Mouse (Mus musculus): ENCODE measurements around the gene Lbx2. TPM values are rescaled to one million over a fixed set of nuclear protein-coding genes. Genes with fewer than 3 reads are reported as not detected.
A peak's percentile ranks its signal among the peaks of the same experiment; 100 is the strongest.

Lbx2 gene
- polyA plus RNA-seq, 1 experiment from 2014 or later = not detected

DNA sequence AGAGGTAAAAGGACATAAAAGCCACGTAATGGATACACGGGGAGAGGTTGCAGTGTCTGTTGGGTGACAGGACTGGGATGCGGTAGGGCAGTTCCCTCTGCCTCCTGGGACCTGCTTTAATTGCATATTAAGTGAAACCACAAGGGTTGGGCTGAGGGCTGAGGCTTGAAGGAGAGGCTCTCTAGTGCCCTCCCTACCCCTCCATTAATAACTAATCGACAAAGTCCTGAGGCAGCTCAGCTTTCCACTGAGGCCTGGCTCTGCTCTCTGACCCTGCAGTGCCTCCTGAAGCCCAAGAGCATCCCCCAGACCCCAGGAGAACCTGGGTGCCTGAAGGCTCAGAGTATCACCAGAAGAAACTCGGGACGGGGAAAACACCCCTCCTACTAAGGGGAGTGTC is 1.7 kb upstream of the Lbx2 start:
- WGBS = 2% methylated on average over 6 of the region's 6 CpGs
- Histone ChIP-seq H3K27me3 (replicated peaks; ENCODE audit: control insufficient read depth, insufficient read depth, low read length) (peaks cover 56% of the 10 kb centered on the region), H3K4me3 (replicated peaks; ENCODE audit: low read length) (no peak overlapping the region), H3K27ac (ENCODE audit: low read length) (no peak overlapping the region), H3K9me3 (ENCODE audit: control insufficient read depth, low read length) (no peaks in the 10 kb centered on the region), H3K36me3 (ENCODE audit: control insufficient read depth, insufficient read depth) (peaks cover 8% of the 10 kb centered on the region), H3K9ac (replicated peaks; ENCODE audit: low read depth, low read length) (no peak overlapping the region), H3K4me1 (replicated peaks; ENCODE audit: control insufficient read depth, insufficient read depth, low read length) (peaks cover 7% of the 10 kb centered on the region), H3K4me2 (ENCODE audit: low read length) (no peak overlapping the region)
- ATAC-seq = no peak

GRCm38 (mm10) chr6:83087205-83087925 is 1.2 kb downstream of the Lbx2 start:
- no peak overlapping the region for H3K4me3 ChIP-seq (replicated peaks; ENCODE audit: low read length)
- no peaks in the 10 kb centered on the region; the same call in 1 of the 2 replicates for H3K36me3 ChIP-seq (ENCODE audit: control insufficient read depth, insufficient read depth)
- H3K9me3 ChIP-seq (ENCODE audit: control insufficient read depth, low read length) = no peaks in the 10 kb centered on the region
- H3K9ac ChIP-seq (replicated peaks; ENCODE audit: low read depth, low read length) = no peak overlapping the region
- under 1% methylated on average over 47 of the region's 47 CpGs for whole genome bisulfite sequencing
- H3K27me3 ChIP-seq (replicated peaks; ENCODE audit: control insufficient read depth, insufficient read depth, low read length) = peaks cover 64% of the 10 kb centered on the region
- H3K4me2 ChIP-seq (ENCODE audit: low read length) = no peak overlapping the region
- no peak for ATAC-seq
- H3K27ac ChIP-seq (ENCODE audit: low read length) = no peak overlapping the region
- H3K4me1 ChIP-seq (replicated peaks; ENCODE audit: control insufficient read depth, insufficient read depth, low read length) = no peaks in the 10 kb centered on the region; the same call in 1 of the 2 replicates

DNA sequence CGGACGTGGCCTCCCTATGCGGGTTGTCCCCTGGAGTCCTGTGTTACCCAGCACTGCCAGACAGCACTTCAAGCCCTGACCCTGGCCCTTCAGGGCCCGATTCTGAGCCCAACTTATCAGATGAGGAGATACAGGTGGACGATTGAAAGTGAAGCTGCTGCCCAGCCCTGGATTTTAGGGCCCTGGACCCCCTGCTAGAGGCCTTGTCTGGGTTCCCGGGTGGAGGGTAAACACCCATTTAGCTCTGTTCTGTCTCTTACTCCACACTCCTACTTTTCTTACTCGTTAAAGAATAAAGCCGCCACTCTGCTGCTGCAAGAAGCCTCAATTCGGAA is 1.7 kb downstream of the Lbx2 start:
- Histone ChIP-seq H3K36me3 (ENCODE audit: control insufficient read depth, insufficient read depth) (no peaks in the 10 kb centered on the region), H3K27me3 (replicated peaks; ENCODE audit: control insufficient read depth, insufficient read depth, low read length) (peaks cover 59% of the 10 kb centered on the region), H3K4me2 (ENCODE audit: low read length) (no peak overlapping the region), H3K9ac (replicated peaks; ENCODE audit: low read depth, low read length) (no peak overlapping the region), H3K27ac (ENCODE audit: low read length) (no peak overlapping the region), H3K4me3 (replicated peaks; ENCODE audit: low read length) (no peak overlapping the region), H3K9me3 (ENCODE audit: control insufficient read depth, low read length) (no peaks in the 10 kb centered on the region), H3K4me1 (replicated peaks; ENCODE audit: control insufficient read depth, insufficient read depth, low read length) (no peaks in the 10 kb centered on the region; the same call in 1 of the 2 replicates)
- ATAC-seq = no peak
- 2% methylated on average over 9 of the region's 9 CpGs for WGBS

GRCm38 (mm10) chr6:83092416-83093127 is 6.4 kb downstream of the Lbx2 start:
- no peaks in the 10 kb centered on the region for H3K9me3 ChIP-seq (ENCODE audit: control insufficient read depth, low read length)
- 41% methylated on average over 6 of the region's 6 CpGs for WGBS
- ATAC-seq = no peak

GRCm38 (mm10) chr6:83095968-83096367 is 9.8 kb downstream of the Lbx2 start:
- no peak overlapping the region for H3K9ac ChIP-seq (replicated peaks; ENCODE audit: low read depth, low read length)
- no peaks in the 10 kb centered on the region for H3K9me3 ChIP-seq (ENCODE audit: control insufficient read depth, low read length)
- no peaks in the 10 kb centered on the region for H3K36me3 ChIP-seq (ENCODE audit: control insufficient read depth, insufficient read depth)
- 49% methylated on average over 6 of the region's 6 CpGs for WGBS
- H3K4me1 ChIP-seq (replicated peaks; ENCODE audit: control insufficient read depth, insufficient read depth, low read length) = no peaks in the 10 kb centered on the region
- no peak overlapping the region for H3K27ac ChIP-seq (ENCODE audit: low read length)
- no peak for ATAC-seq
- H3K4me3 ChIP-seq (replicated peaks; ENCODE audit: low read length) = no peak overlapping the region
- peaks cover 9% of the 10 kb centered on the region for H3K27me3 ChIP-seq (replicated peaks; ENCODE audit: control insufficient read depth, insufficient read depth, low read length)
- H3K4me2 ChIP-seq (ENCODE audit: low read length) = no peak overlapping the region

More at GRCm38 (mm10) chr6:83092416-83093127, 6.4 kb downstream of the Lbx2 start:
- no peak overlapping the region for H3K4me3 ChIP-seq (replicated peaks; ENCODE audit: low read length)
- H3K36me3 ChIP-seq (ENCODE audit: control insufficient read depth, insufficient read depth) = no peaks in the 10 kb centered on the region
- no peak overlapping the region for H3K9ac ChIP-seq (replicated peaks; ENCODE audit: low read depth, low read length)
- H3K4me1 ChIP-seq (replicated peaks; ENCODE audit: control insufficient read depth, insufficient read depth, low read length) = no peaks in the 10 kb centered on the region; the same call in 1 of the 2 replicates
- H3K27me3 ChIP-seq (replicated peaks; ENCODE audit: control insufficient read depth, insufficient read depth, low read length) = peaks cover 26% of the 10 kb centered on the region
- no peak overlapping the region for H3K27ac ChIP-seq (ENCODE audit: low read length)
- H3K4me2 ChIP-seq (ENCODE audit: low read length) = no peak overlapping the region

DNA sequence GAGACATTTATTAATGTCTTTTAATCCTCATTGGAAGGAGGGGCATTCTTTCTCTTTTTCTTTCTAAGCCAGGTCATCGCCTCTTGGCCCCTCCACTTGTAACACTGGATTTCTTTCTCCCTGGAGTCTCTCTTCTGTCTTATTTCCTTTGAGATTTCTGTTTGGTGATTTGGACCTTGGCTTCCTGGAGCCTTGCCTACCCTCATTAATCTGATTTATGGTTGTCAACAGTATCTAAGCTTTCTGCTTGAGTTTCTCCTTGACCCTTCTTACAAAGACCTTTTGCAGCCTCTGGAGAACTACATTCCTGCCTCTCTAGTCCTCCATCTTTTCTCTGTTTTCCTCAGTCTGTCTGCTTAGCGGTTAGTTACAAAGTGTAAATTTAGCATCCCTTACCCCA is 12.2 kb downstream of the Lbx2 start:
- no peak for ATAC-seq
- H3K4me2 ChIP-seq (ENCODE audit: low read length) = no peak overlapping the region
- no peaks in the 10 kb centered on the region for H3K9me3 ChIP-seq (ENCODE audit: control insufficient read depth, low read length)
- no peak overlapping the region for H3K9ac ChIP-seq (replicated peaks; ENCODE audit: low read depth, low read length)
- H3K27me3 ChIP-seq (replicated peaks; ENCODE audit: control insufficient read depth, insufficient read depth, low read length) = peaks cover 7% of the 10 kb centered on the region
- no peak overlapping the region for H3K4me3 ChIP-seq (replicated peaks; ENCODE audit: low read length)
- peaks cover 15% of the 10 kb centered on the region for H3K4me1 ChIP-seq (replicated peaks; ENCODE audit: control insufficient read depth, insufficient read depth, low read length)
- H3K36me3 ChIP-seq (ENCODE audit: control insufficient read depth, insufficient read depth) = no peaks in the 10 kb centered on the region
- H3K27ac ChIP-seq (ENCODE audit: low read length) = no peak overlapping the region
- 70% methylated on average over 2 of the region's 2 CpGs for WGBS

GRCm38 (mm10) chr6:83101316-83101687 is 15.1 kb downstream of the Lbx2 start, which contains the start of the genes Ccdc142 and Gm42688:
Ccdc142 (plus strand) TSS chr6:83101601.
Gm42688 (plus strand) TSS chr6:83101617.
- peak; percentile 77 for ATAC-seq
- Histone ChIP-seq H3K27ac (ENCODE audit: low read length) (peak within 1 kb of the TSS; percentile 80), H3K27me3 (replicated peaks; ENCODE audit: control insufficient read depth, insufficient read depth, low read length) (peaks cover 7% of the 10 kb centered on the region), H3K4me2 (ENCODE audit: low read length) (peak within 1 kb of the TSS; percentile 98), H3K4me3 (replicated peaks; ENCODE audit: low read length) (peak within 1 kb of the TSS; percentile 75), H3K9me3 (ENCODE audit: control insufficient read depth, low read length) (no peaks in the 10 kb centered on the region), H3K4me1 (replicated peaks; ENCODE audit: control insufficient read depth, insufficient read depth, low read length) (peaks cover 16% of the 10 kb centered on the region), H3K36me3 (ENCODE audit: control insufficient read depth, insufficient read depth) (no peaks in the 10 kb centered on the region), H3K9ac (replicated peaks; ENCODE audit: low read depth, low read length) (peak within 1 kb of the TSS; percentile 85)
- 1% methylated on average over 25 of the region's 25 CpGs for WGBS

GRCm38 (mm10) chr6:83101688-83102556 is 15.8 kb downstream of the Lbx2 start:
- no peaks in the 10 kb centered on the region for H3K9me3 ChIP-seq (ENCODE audit: control insufficient read depth, low read length)
- H3K27ac ChIP-seq (ENCODE audit: low read length) = peak overlapping the region; percentile 80
- WGBS = under 1% methylated on average over 74 of the region's 74 CpGs
- no peaks in the 10 kb centered on the region for H3K36me3 ChIP-seq (ENCODE audit: control insufficient read depth, insufficient read depth)
- H3K4me2 ChIP-seq (ENCODE audit: low read length) = peak overlapping the region; percentile 98
- peak overlapping the region; percentile 75 for H3K4me3 ChIP-seq (replicated peaks; ENCODE audit: low read length)
- peak overlapping the region; percentile 85 for H3K9ac ChIP-seq (replicated peaks; ENCODE audit: low read depth, low read length)
- ATAC-seq = peak; percentile 73
- H3K4me1 ChIP-seq (replicated peaks; ENCODE audit: control insufficient read depth, insufficient read depth, low read length) = peaks cover 16% of the 10 kb centered on the region
- H3K27me3 ChIP-seq (replicated peaks; ENCODE audit: control insufficient read depth, insufficient read depth, low read length) = peaks cover 7% of the 10 kb centered on the region; the same call in 1 of the 2 replicates

Data from forebrain, embryonic 16.5 days (tissue).